In the genomic region with DNA sequence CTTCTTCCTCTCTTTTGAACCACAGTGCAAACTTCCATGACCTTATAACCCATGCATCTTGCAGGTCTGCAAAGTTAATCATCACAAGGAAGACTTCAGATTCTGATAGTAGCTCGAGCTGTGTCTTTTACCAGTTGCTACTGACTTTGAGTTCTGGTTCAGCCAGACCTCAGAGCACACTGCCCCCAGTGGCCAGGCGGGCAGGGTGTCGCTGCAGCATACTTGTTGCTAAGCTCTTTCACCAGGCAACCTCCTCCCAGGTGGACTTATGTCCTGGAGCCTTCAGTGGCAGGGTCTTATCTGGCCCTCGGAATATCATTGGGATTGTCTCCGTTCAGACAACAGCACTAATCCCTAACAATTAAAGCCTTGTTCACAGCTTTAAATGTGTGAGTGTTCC, we compare ENCODE assay signal across 19 mouse cellular contexts.
DNase-seq lines count a peak whose midpoint lies in the region; ATAC-seq and TF ChIP-seq lines count a peak whose summit lies in the region.
"Had no signal": no experiment of that assay in that cellular context is flagged by ENCODE, and none has a peak within 500 bp of the region (broad histone marks: within the 10 kb centered on the region; RNA-seq: fewer than 3 reads in every experiment).

No protein-coding gene starts in this region.

- DNase-seq in cerebellum, adult 2 months: no peak
- DNase-seq in cerebellum, adult 8-10 months: no peak
- no peak for DNase-seq in kidney, adult 2 months
- no peak for DNase-seq in kidney, postnatal 14 days
- no peak for DNase-seq in midbrain, postnatal 0 days (ENCODE audit: low spot score)
- no peak for DNase-seq in midbrain, embryonic 10.5 days (ENCODE audit: low spot score)
- DNase-seq in stomach, postnatal 0 days (ENCODE audit: low spot score): no peak
- DNase-seq in cerebellum, adult 9-10 months: no peak
- DNase-seq: adrenal gland, adult 8-10 months; cerebellum, postnatal 36 days; thymus, postnatal 25 days had no signal

- ATAC-seq in midbrain, postnatal 0 days (ENCODE audit: low FRiP score): no peak
- no peak for ATAC-seq in stomach, postnatal 0 days (ENCODE audit: low FRiP score, low TSS enrichment)
- ATAC-seq: forebrain, embryonic 15.5 days; hindbrain, embryonic 16.5 days; midbrain, embryonic 13.5 days; Patski had no signal

- H3K27ac ChIP-seq in cerebellum, adult 2 months (ENCODE audit: insufficient read depth, low read length): no peak overlapping the region
- H3K27ac ChIP-seq in kidney, adult 2 months (ENCODE audit: insufficient read depth, low read depth, low read length): no peak overlapping the region
- no peak overlapping the region for H3K27ac ChIP-seq in midbrain, postnatal 0 days (ENCODE audit: low read depth, low read length)
- no peak overlapping the region for H3K27ac ChIP-seq in midbrain, embryonic 10.5 days (replicated peaks)
- H3K27ac ChIP-seq in stomach, postnatal 0 days (replicated peaks): no peak overlapping the region
- H3K27ac ChIP-seq: forebrain, embryonic 15.5 days; heart, embryonic 10.5 days; liver, embryonic 15.5 days; macrophage; midbrain, embryonic 13.5 days; stomach, embryonic 15.5 days had no signal

- H3K9me3 ChIP-seq in midbrain, postnatal 0 days (ENCODE audit: low read length): no peaks in the 10 kb centered on the region
- H3K9me3 ChIP-seq in midbrain, embryonic 10.5 days (replicated peaks): no peaks in the 10 kb centered on the region; the same call in 1 of the 2 replicates
- no peaks in the 10 kb centered on the region for H3K9me3 ChIP-seq in stomach, postnatal 0 days (ENCODE audit: control insufficient read depth, low read length)
- H3K9me3 ChIP-seq: forebrain, embryonic 15.5 days; heart, embryonic 10.5 days; liver, embryonic 15.5 days; midbrain, embryonic 13.5 days; stomach, embryonic 15.5 days had no signal

- no peak overlapping the region for H3K4me3 ChIP-seq in cerebellum, adult 2 months (replicated peaks; ENCODE audit: insufficient read depth, low read depth, low read length)
- H3K4me3 ChIP-seq in kidney, adult 2 months (ENCODE audit: insufficient read depth, low read depth, low read length): no peak overlapping the region
- no peak overlapping the region for H3K4me3 ChIP-seq in midbrain, postnatal 0 days (ENCODE audit: low read depth, low read length)
- H3K4me3 ChIP-seq in midbrain, embryonic 10.5 days: no peak overlapping the region
- no peak overlapping the region for H3K4me3 ChIP-seq in stomach, postnatal 0 days (ENCODE audit: low read depth, low read length)
- H3K4me3 ChIP-seq: forebrain, embryonic 15.5 days; heart, embryonic 10.5 days; liver, embryonic 15.5 days; midbrain, embryonic 13.5 days; stomach, embryonic 15.5 days had no signal

- TF ChIP-seq CTCF in cerebellum, adult 2 months (IDR thresholded peaks at IDR 0.05; ENCODE audit: borderline replicate concordance, insufficient read depth, low read depth, low read length): peak; percentile 16; the same call in 1 of the 2 replicates
- peak; percentile 39; the same call in 1 of the 2 replicates for TF ChIP-seq CTCF in kidney, adult 2 months (conservative IDR thresholded peaks at IDR 0.05; ENCODE audit: insufficient read depth, insufficient read length, low read depth, low read length)
- TF ChIP-seq CTCF in midbrain, postnatal 0 days (IDR thresholded peaks at IDR 0.05): peak; percentile 22; the same call in 1 of the 2 replicates
- peak; percentile 50 for TF ChIP-seq CTCF in stomach, postnatal 0 days (IDR thresholded peaks at IDR 0.05; ENCODE audit: low read depth)

- no peaks in the 10 kb centered on the region for H3K4me1 ChIP-seq in cerebellum, adult 2 months (ENCODE audit: control insufficient read depth, insufficient read depth, low read length)
- no peaks in the 10 kb centered on the region for H3K4me1 ChIP-seq in kidney, adult 2 months (ENCODE audit: control insufficient read depth, insufficient read depth, low read length)
- no peaks in the 10 kb centered on the region for H3K4me1 ChIP-seq in midbrain, postnatal 0 days (ENCODE audit: insufficient read depth, low read length)
- H3K4me1 ChIP-seq in midbrain, embryonic 10.5 days: peaks cover 4% of the 10 kb centered on the region
- no peaks in the 10 kb centered on the region for H3K4me1 ChIP-seq in stomach, postnatal 0 days (replicated peaks; ENCODE audit: control insufficient read depth, insufficient read depth)
- H3K4me1 ChIP-seq: forebrain, embryonic 15.5 days; liver, embryonic 15.5 days; midbrain, embryonic 13.5 days had no signal

- no peak for TF ChIP-seq EP300 in stomach, postnatal 0 days (optimal IDR thresholded peaks at IDR 0.05)

- H3K9ac ChIP-seq in midbrain, postnatal 0 days (replicated peaks; ENCODE audit: low read length, poor library complexity, severe bottlenecking): no peak overlapping the region
- H3K9ac ChIP-seq in stomach, postnatal 0 days (ENCODE audit: low read length): no peak overlapping the region
- H3K9ac ChIP-seq: forebrain, embryonic 15.5 days; liver, embryonic 15.5 days; midbrain, embryonic 13.5 days; stomach, embryonic 15.5 days had no signal

- H3K27me3 ChIP-seq in cerebellum, adult 2 months (ENCODE audit: control insufficient read depth, insufficient read depth, low read length): no peaks in the 10 kb centered on the region
- H3K27me3 ChIP-seq in kidney, adult 2 months (replicated peaks; ENCODE audit: control insufficient read depth, insufficient read depth, low read length): no peaks in the 10 kb centered on the region
- H3K27me3 ChIP-seq in midbrain, postnatal 0 days (ENCODE audit: insufficient read depth, low read length): no peaks in the 10 kb centered on the region
- no peaks in the 10 kb centered on the region for H3K27me3 ChIP-seq in midbrain, embryonic 10.5 days (ENCODE audit: low read depth, poor library complexity, severe bottlenecking)
- no peaks in the 10 kb centered on the region for H3K27me3 ChIP-seq in stomach, postnatal 0 days (ENCODE audit: control insufficient read depth, insufficient read depth, low read length)
- H3K27me3 ChIP-seq: forebrain, embryonic 15.5 days; liver, embryonic 15.5 days; midbrain, embryonic 13.5 days; Patski; stomach, embryonic 15.5 days had no signal

- H3K36me3 ChIP-seq in kidney, adult 2 months (ENCODE audit: control insufficient read depth, insufficient read depth, low read length): no peaks in the 10 kb centered on the region
- no peaks in the 10 kb centered on the region for H3K36me3 ChIP-seq in midbrain, postnatal 0 days (ENCODE audit: insufficient read depth, low read length)
- no peaks in the 10 kb centered on the region for H3K36me3 ChIP-seq in midbrain, embryonic 10.5 days
- no peaks in the 10 kb centered on the region for H3K36me3 ChIP-seq in stomach, postnatal 0 days (ENCODE audit: control insufficient read depth, insufficient read depth, low read length)
- H3K36me3 ChIP-seq: forebrain, embryonic 15.5 days; heart, embryonic 10.5 days; liver, embryonic 15.5 days; midbrain, embryonic 13.5 days; stomach, embryonic 15.5 days had no signal

- H3K4me2 ChIP-seq in midbrain, postnatal 0 days (ENCODE audit: low read depth, low read length, poor library complexity, severe bottlenecking): no peak overlapping the region
- no peak overlapping the region for H3K4me2 ChIP-seq in stomach, postnatal 0 days (replicated peaks; ENCODE audit: low read depth)
- H3K4me2 ChIP-seq: forebrain, embryonic 15.5 days; liver, embryonic 15.5 days; midbrain, embryonic 13.5 days; stomach, embryonic 15.5 days had no signal

- WGBS in cerebellum, adult 2 months: 81% methylated on average over 5 of the region's 5 CpGs
- 75% methylated on average over 5 of the region's 5 CpGs for WGBS in kidney, adult 2 months
- WGBS in midbrain, postnatal 0 days: 65% methylated on average over 5 of the region's 5 CpGs
- 68% methylated on average over 5 of the region's 5 CpGs for WGBS in midbrain, embryonic 10.5 days
- 72% methylated on average over 5 of the region's 5 CpGs for WGBS in stomach, postnatal 0 days

- TF ChIP-seq POLR2A in cerebellum, adult 2 months (IDR thresholded peaks at IDR 0.05; ENCODE audit: borderline replicate concordance, insufficient read depth, low read length): no peak
- no peak for TF ChIP-seq POLR2A in kidney, adult 2 months (IDR thresholded peaks at IDR 0.05; ENCODE audit: low read depth, low read length)
